Mouse (Mus musculus) CH12.LX (cell line): ENCODE results near the gene Zfp592. TPM values are rescaled to one million over a fixed set of nuclear protein-coding genes. Genes with fewer than 3 reads are reported as not detected.

Source experiments
- DNase-seq: peaks from one replicate; pipeline ENCODE4 v3.0.0-alpha.2; 2013; ENCODE audit errors: extremely low read depth
- H3K27ac ChIP-seq: 2 replicates; pipeline ENCODE4 v1.5.1; 2012; ENCODE audit warnings: low read depth, mild to moderate bottlenecking, control low read depth, moderate library complexity; ENCODE audit not compliant: insufficient read depth
- H3K27me3 ChIP-seq: replicated peaks from 2 replicates; pipeline ENCODE3; 2012; ENCODE audit warnings: inconsistent platforms
- H3K36me3 ChIP-seq, 2 experiments: replicated peaks in 1 of 2; 2 replicates each; pipeline versions ENCODE3 to v1.6.1; 2012; ENCODE audit warnings: inconsistent platforms in 1 of 2, low read length in 1 of 2, mild to moderate bottlenecking in 1 of 2, mixed read lengths in 1 of 2, moderate library complexity in 1 of 2; ENCODE audit not compliant: control insufficient read depth in 1 of 2, insufficient read depth in 1 of 2
- H3K4me1 ChIP-seq, 2 experiments: 2 replicates each; pipeline ENCODE4 v1.6.1; 2012; ENCODE audit warnings: inconsistent platforms in 1 of 2, moderate library complexity in 1 of 2; ENCODE audit not compliant: insufficient read depth in 2 of 2, control insufficient read depth in 1 of 2
- H3K4me2 ChIP-seq: 2 replicates; pipeline ENCODE4 v1.6.1; 2012; ENCODE audit warnings: low read depth, mild to moderate bottlenecking, control low read depth; ENCODE audit not compliant: poor library complexity, insufficient read depth, severe bottlenecking
- H3K4me3 ChIP-seq, 3 experiments: fragments of 150-350 bp in 1 of 3; sonication (generic) in 1 of 3; replicated peaks in 1 of 3; 2 replicates each; pipeline versions ENCODE3 to v1.5.1; 2011 to 2012; ENCODE audit warnings: low read depth in 2 of 3, low read length in 2 of 3, mild to moderate bottlenecking in 2 of 3, moderate library complexity in 2 of 3, control low read depth in 1 of 3, improper control_type of control experiment in 1 of 3, inconsistent platforms in 1 of 3, mixed read lengths in 1 of 3; ENCODE audit not compliant: poor library complexity in 1 of 3
- H3K79me2 ChIP-seq: replicated peaks from 2 replicates; pipeline ENCODE4 v1.6.1; 2012; ENCODE audit warnings: mild to moderate bottlenecking, moderate library complexity; ENCODE audit not compliant: control insufficient read depth, poor library complexity, insufficient read depth, severe bottlenecking; ENCODE audit errors: extremely low read depth
- H3K9ac ChIP-seq: 2 replicates; pipeline ENCODE4 v1.6.1; 2012; ENCODE audit warnings: low read depth, mild to moderate bottlenecking, control low read depth, moderate library complexity; ENCODE audit not compliant: insufficient read depth
- H3K9me3 ChIP-seq: replicated peaks from 2 replicates; pipeline ENCODE3; 2012; ENCODE audit warnings: low read length, inconsistent platforms, mixed read lengths
- BHLHE40 ChIP-seq: IDR thresholded peaks from 2 replicates; pipeline ENCODE4 v1.6.1; 2011; ENCODE audit warnings: mild to moderate bottlenecking, low read depth, low read length, improper control_type of control experiment
- CHD2 ChIP-seq: IDR thresholded peaks from 2 replicates; pipeline ENCODE4 v1.6.1; 2011; ENCODE audit warnings: low read length, improper control_type of control experiment
- CTCF ChIP-seq, 2 experiments: IDR thresholded peaks in 1 of 2; conservative IDR thresholded peaks in 1 of 2; 2 replicates each; pipeline ENCODE4 v1.5.1; 2011 to 2012; ENCODE audit warnings: low read depth in 2 of 2, low read length in 2 of 2, improper control_type of control experiment in 1 of 2, inconsistent platforms in 1 of 2, mild to moderate bottlenecking in 1 of 2, moderate library complexity in 1 of 2
- E2F4 ChIP-seq: IDR thresholded peaks from 2 replicates; pipeline ENCODE4 v1.6.1; 2011; ENCODE audit warnings: low read depth, low read length, improper control_type of control experiment; ENCODE audit not compliant: insufficient replicate concordance
- ELF1 ChIP-seq: IDR thresholded peaks from 2 replicates; pipeline ENCODE4 v1.6.1; 2014; ENCODE audit warnings: low read depth, mild to moderate bottlenecking, inconsistent platforms, low read length, improper control_type of control experiment
- EP300 ChIP-seq: IDR thresholded peaks from 2 replicates; pipeline ENCODE4 v1.6.1; 2011; ENCODE audit warnings: low read length, improper control_type of control experiment
- ETS1 ChIP-seq: conservative IDR thresholded peaks from 2 replicates; pipeline ENCODE4 v1.6.1; 2012; ENCODE audit warnings: low read depth, mild to moderate bottlenecking, inconsistent platforms, low read length, improper control_type of control experiment, moderate library complexity
- IRF4 ChIP-seq: IDR thresholded peaks from 2 replicates; pipeline ENCODE4 v1.6.1; 2014; ENCODE audit warnings: low read depth, mild to moderate bottlenecking, inconsistent platforms, low read length, improper control_type of control experiment
- KAT2A ChIP-seq: IDR thresholded peaks from 2 replicates; pipeline ENCODE4 v1.6.1; 2012; ENCODE audit warnings: low read length, improper control_type of control experiment, inconsistent platforms; ENCODE audit not compliant: insufficient replicate concordance
- MAFK ChIP-seq: IDR thresholded peaks from 2 replicates; pipeline ENCODE4 v1.6.1; 2011; ENCODE audit warnings: low read length, improper control_type of control experiment; ENCODE audit not compliant: insufficient replicate concordance
- MAX ChIP-seq: IDR thresholded peaks from 2 replicates; pipeline ENCODE4 v1.6.1; 2011; ENCODE audit warnings: low read length, improper control_type of control experiment
- MAZ ChIP-seq: IDR thresholded peaks from 2 replicates; pipeline ENCODE4 v1.6.1; 2012; ENCODE audit warnings: low read depth, mild to moderate bottlenecking, inconsistent platforms, low read length, improper control_type of control experiment, moderate library complexity
- MYC ChIP-seq: IDR thresholded peaks from 2 replicates; pipeline ENCODE4 v1.6.1; 2011; ENCODE audit warnings: low read depth, mild to moderate bottlenecking, improper control_type of control experiment, low read length
- NELFE ChIP-seq: IDR thresholded peaks from 2 replicates; pipeline ENCODE4 v1.6.1; 2011; ENCODE audit warnings: low read depth, low read length, improper control_type of control experiment
- PAX5 ChIP-seq: IDR thresholded peaks from 2 replicates; pipeline ENCODE4 v1.6.1; 2012; ENCODE audit warnings: low read length, inconsistent platforms, mixed read lengths
- POLR2A ChIP-seq: IDR thresholded peaks from 2 replicates; pipeline ENCODE4 v1.6.1; 2011; ENCODE audit warnings: low read depth, mild to moderate bottlenecking, improper control_type of control experiment, low read length
- POLR2AphosphoS2 ChIP-seq: IDR thresholded peaks from 2 replicates; pipeline ENCODE4 v1.6.1; 2011; ENCODE audit warnings: low read depth, low read length, improper control_type of control experiment
- TCF12 ChIP-seq: IDR thresholded peaks from 2 replicates; pipeline ENCODE4 v1.6.1; 2014; ENCODE audit warnings: low read depth, mild to moderate bottlenecking, inconsistent platforms, low read length, improper control_type of control experiment
- USF2 ChIP-seq: conservative IDR thresholded peaks from 2 replicates; pipeline ENCODE4 v1.6.1; 2011; ENCODE audit warnings: low read depth, low read length, improper control_type of control experiment
- dilution Hi-C: fragments of 300-500 bp; cut with MboI; formaldehyde crosslinking; loops from 2 replicates; pipeline ENCODE4 v1.14.3; 2020; ENCODE audit warnings: low sequenced_read_pairs; ENCODE audit not compliant: extremely low pct_unique_long_range_greater_than_20kb, extremely low pct_ligation_motif_present
- in situ Hi-C: fragments of 300-500 bp; cut with MboI; formaldehyde crosslinking; loops from 3 replicates; pipeline ENCODE4 v1.14.3; 2019; ENCODE audit warnings: low sequenced_read_pairs, low pct_ligation_motif_present, low pct_unique_long_range_greater_than_20kb, mixed read lengths
- polyA plus RNA-seq: library from polyadenylated mRNA; unstranded; fragments of >175 nt; gene quantifications from 2 replicates; pipeline ENCODE4 v1.2.1, GENCODE M21; 2012; ENCODE audit warnings: low read depth; ENCODE audit not compliant: insufficient read length
- total RNA-seq, 2 experiments: library from RNA; depleted of rRNA; stranded (reverse); fragments of 300-350 nt in 1 of 2; fragments of >200 nt in 1 of 2; gene quantifications; 2 replicates each; pipeline ENCODE4 v1.2.3; 2012 to 2014

Gene Zfp592
- total and polyA plus RNA-seq, 3 experiments, result 7.8 to 23.6 (median 10.1) TPM

DNA sequence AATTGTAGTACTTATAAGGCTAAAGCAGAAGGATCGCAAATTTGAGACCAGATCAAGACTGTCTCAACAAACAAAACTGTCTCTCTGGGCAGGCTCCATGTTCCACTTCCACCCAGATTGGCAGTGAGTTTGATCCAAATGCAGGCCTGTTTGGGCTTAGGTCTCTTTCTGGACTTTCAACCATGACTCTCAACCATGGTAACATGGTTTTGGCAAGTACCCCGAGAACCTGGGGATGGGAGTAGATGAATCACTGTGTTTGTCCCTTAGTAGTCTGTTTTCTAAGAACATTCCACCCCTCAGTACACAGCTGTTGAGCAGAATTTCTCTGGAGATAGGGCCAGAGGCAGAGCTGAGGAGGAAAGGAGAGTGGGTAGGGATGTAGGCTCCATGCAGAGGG lies 32.3 kb downstream of the Zfp592 start:
- H3K79me2 ChIP-seq, result no peaks in the 10 kb centered on the region; the same call in none of the 2 replicates
- no peaks in the 10 kb centered on the region for H3K27me3 ChIP-seq
- H3K4me3 ChIP-seq, result no peak overlapping the region
- dilution Hi-C loops, result no loop called here
- in situ Hi-C loops, result no loop called here
- TF ChIP-seq ETS1 (no peak), POLR2AphosphoS2 (no peak), MAZ (no peak), TCF12 (no peak), KAT2A (no peak)
- H3K27ac ChIP-seq, result no peak overlapping the region
- no peak overlapping the region for H3K9ac ChIP-seq
- H3K4me2 ChIP-seq, result no peak overlapping the region
- no peaks in the 10 kb centered on the region for H3K4me1 ChIP-seq
- peaks cover 66 to 93% of the 10 kb centered on the region in 2 experiments for H3K36me3 ChIP-seq
- H3K9me3 ChIP-seq, result peaks cover 1% of the 10 kb centered on the region
- DNase-seq, result no peak

DNA sequence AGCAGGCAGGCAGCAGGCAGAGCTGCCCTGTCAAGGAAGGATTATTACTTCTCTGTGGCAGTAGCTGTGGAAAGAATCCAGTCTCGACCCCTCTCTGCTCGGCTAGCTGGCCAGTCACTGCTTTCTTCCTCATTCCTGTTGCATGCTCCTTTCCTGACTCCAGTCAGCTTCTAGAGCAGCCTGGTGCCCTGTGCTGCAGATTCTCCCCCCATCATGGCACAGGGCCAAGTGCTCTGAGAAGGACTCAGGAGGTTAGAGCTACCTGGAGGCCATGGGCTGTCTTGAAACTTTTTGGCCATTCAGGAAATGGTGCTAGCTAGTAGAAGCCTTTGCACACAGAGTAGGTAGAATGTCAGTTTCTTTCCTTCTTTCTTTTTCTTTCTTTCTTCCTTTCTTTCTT lies 46.2 kb downstream of the Zfp592 start:
- Histone ChIP-seq H3K36me3 (peaks cover 64 to 92% of the 10 kb centered on the region in 2 experiments), H3K4me3 (no peak overlapping the region), H3K79me2 (no peaks in the 10 kb centered on the region), H3K27ac (no peak overlapping the region), H3K9me3 (no peaks in the 10 kb centered on the region), H3K4me1 (no peaks in the 10 kb centered on the region), H3K9ac (no peak overlapping the region), H3K27me3 (no peaks in the 10 kb centered on the region), H3K4me2 (no peak overlapping the region)
- dilution Hi-C loops (no loop called here), in situ Hi-C loops (no loop called here)
- DNase-seq, result no peak
- TF ChIP-seq NELFE (no peak), ETS1 (no peak), CTCF (conservative IDR thresholded peaks at IDR 0.05 in 1 of 2, IDR thresholded peaks at IDR 0.05 in 1 of 2; ENCODE audit: low read depth in 2 of 2, low read length in 2 of 2) (no peak), MAX (no peak), MYC (no peak), ELF1 (no peak), EP300 (no peak), POLR2A (no peak), CHD2 (no peak), IRF4 (no peak), POLR2AphosphoS2 (no peak), BHLHE40 (no peak)

DNA sequence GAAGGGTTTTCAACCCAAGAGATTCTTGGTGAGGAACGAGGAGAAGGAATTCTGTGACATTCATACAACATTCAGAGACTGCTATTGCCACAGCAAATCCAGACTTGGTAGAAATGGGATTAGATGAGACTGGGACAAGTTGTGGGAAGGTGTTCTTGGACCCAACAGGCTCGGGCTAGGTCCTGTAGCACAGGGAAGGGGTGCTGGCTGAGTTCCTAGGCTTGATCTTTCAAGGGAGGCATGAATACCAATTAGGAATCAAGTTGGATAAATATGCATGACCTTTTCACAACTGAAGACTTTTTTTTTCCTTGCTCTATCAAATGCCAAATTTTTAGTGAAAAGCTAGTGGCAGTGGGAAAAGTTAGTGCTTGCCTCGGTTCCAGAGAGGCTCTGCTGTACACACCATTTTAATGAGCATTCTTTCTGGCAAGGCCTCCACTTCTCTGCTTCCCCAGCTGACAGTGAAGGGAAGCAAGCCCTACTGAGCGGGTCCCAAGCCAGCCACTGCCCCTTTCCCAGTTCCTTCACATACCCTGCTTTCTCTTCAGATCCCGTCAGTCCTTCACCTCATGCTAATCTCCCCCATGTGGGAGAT lies 49.6 kb downstream of the Zfp592 start:
- no peaks in the 10 kb centered on the region for H3K4me1 ChIP-seq
- dilution Hi-C loops (no loop called here), in situ Hi-C loops (no loop called here)
- no peaks in the 10 kb centered on the region for H3K9me3 ChIP-seq
- no peak overlapping the region for H3K4me2 ChIP-seq
- H3K27me3 ChIP-seq, result no peaks in the 10 kb centered on the region
- no peak overlapping the region for H3K9ac ChIP-seq
- H3K36me3 ChIP-seq, result peaks cover 46 to 67% of the 10 kb centered on the region in 2 experiments
- H3K27ac ChIP-seq, result no peak overlapping the region
- no peak for DNase-seq
- TF ChIP-seq E2F4, result no peak
- TF ChIP-seq CTCF (conservative IDR thresholded peaks at IDR 0.05 in 1 of 2, IDR thresholded peaks at IDR 0.05 in 1 of 2; ENCODE audit: low read depth in 2 of 2, low read length in 2 of 2), result no peak
- no peak for TF ChIP-seq EP300
- TF ChIP-seq MAZ, result no peak
- TF ChIP-seq CHD2, result no peak
- no peak for TF ChIP-seq MAFK
- no peak for TF ChIP-seq USF2
- TF ChIP-seq PAX5, result no peak
- no peaks in the 10 kb centered on the region for H3K79me2 ChIP-seq
- H3K4me3 ChIP-seq, result no peak overlapping the region
